Mouse (Mus musculus) embryonic facial prominence, embryonic 15.5 days (tissue): ENCODE measurements around the gene Mettl27. TPM values are rescaled to one million over a fixed set of nuclear protein-coding genes. Genes with fewer than 3 reads are reported as not detected.
"Not testable (repeated sequence)": the region's sequence is repeated elsewhere in the genome, so short reads cannot be mapped to it uniquely, and the experiment has no call there.

Experiments used
- ATAC-seq: fragments of 200-750 bp; cut with Nextera tagmentation; 2 replicates; pipeline ENCODE4 v1.8.0; 2017; ENCODE audit warnings: low read depth, moderate TSS enrichment; ENCODE audit not compliant: insufficient number of reproducible peaks, low FRiP score, low TSS enrichment
- H3K27ac ChIP-seq: fragments of 300-500 bp; sonication (generic); replicated peaks from 2 replicates; pipeline ENCODE4 v1.5.1; 2015; ENCODE audit warnings: mild to moderate bottlenecking, inconsistent platforms
- H3K27me3 ChIP-seq: fragments of 300-500 bp; sonication (generic); 2 replicates; pipeline ENCODE4 v1.6.1; 2015; ENCODE audit warnings: inconsistent platforms
- H3K36me3 ChIP-seq: fragments of 300-500 bp; sonication (generic); 2 replicates; pipeline ENCODE4 v1.6.1; 2015; ENCODE audit warnings: mild to moderate bottlenecking, inconsistent platforms
- H3K4me1 ChIP-seq: fragments of 300-500 bp; sonication (generic); 2 replicates; pipeline ENCODE4 v1.6.1; 2015; ENCODE audit warnings: inconsistent platforms
- H3K4me2 ChIP-seq: fragments of 300-500 bp; sonication (generic); replicated peaks from 2 replicates; pipeline ENCODE4 v1.6.1; 2015; ENCODE audit warnings: mild to moderate bottlenecking, inconsistent platforms
- H3K4me3 ChIP-seq: fragments of 300-500 bp; sonication (generic); replicated peaks from 2 replicates; pipeline ENCODE4 v1.5.1; 2015; ENCODE audit warnings: mild to moderate bottlenecking, inconsistent platforms
- H3K9ac ChIP-seq: fragments of 300-500 bp; sonication (generic); 2 replicates; pipeline ENCODE4 v1.6.1; 2015; ENCODE audit warnings: inconsistent platforms
- H3K9me3 ChIP-seq: fragments of 300-500 bp; sonication (generic); replicated peaks from 2 replicates; pipeline ENCODE4 v1.6.1; 2016; ENCODE audit warnings: inconsistent platforms
- WGBS: fragments of 180-500 bp; shearing (Covaris S2); methylation state at CpG from one replicate; pipeline ENCODE4 v1.1.7; 2015; 5-methylcytosine and 5-hydroxymethylcytosine counted together
- polyA plus RNA-seq: library from polyadenylated mRNA; unstranded; fragments of >200 nt; fragmentation: Nextera tagmentation; extraction: Ambion mirVana; gene quantifications from 2 replicates; pipeline ENCODE4 v1.2.1, GENCODE M21; 2015

Gene Mettl27
- polyA plus RNA-seq, 1 experiment from 2014 or later = 20.1 TPM

- Histone ChIP-seq H3K27me3 (no peaks in the 10 kb centered on the region), H3K27ac (no peak overlapping the region), H3K4me3 (no peak overlapping the region), H3K9me3 (0 out of 2 replicates have a peak, but pooled peaks cover 4% of the 10 kb centered on the region), H3K4me1 (no peaks in the 10 kb centered on the region), H3K9ac (no peak overlapping the region), H3K36me3 (no peaks in the 10 kb centered on the region), H3K4me2 (no peak overlapping the region)
- WGBS = 89% methylated on average over 8 of the region's 8 CpGs
- no peak for ATAC-seq
These were observed 11.1 kb upstream of the Mettl27 start for GRCm38 (mm10) chr5:134921106-134921505.

GRCm38 (mm10) chr5:134923141-134923540 is 9.0 kb upstream of the Mettl27 start:
- no peaks in the 10 kb centered on the region for H3K9me3 ChIP-seq
- ATAC-seq = no peak
- H3K4me3 ChIP-seq = no peak overlapping the region
- H3K36me3 ChIP-seq = no peaks in the 10 kb centered on the region
- no peak overlapping the region for H3K9ac ChIP-seq
- H3K27ac ChIP-seq = no peak overlapping the region
- 65% methylated on average over 6 of the region's 6 CpGs for WGBS
- H3K4me1 ChIP-seq = no peaks in the 10 kb centered on the region
- no peak overlapping the region for H3K4me2 ChIP-seq
- no peaks in the 10 kb centered on the region for H3K27me3 ChIP-seq

GRCm38 (mm10) chr5:134926726-134927125 is 5.4 kb upstream of the Mettl27 start:
- Histone ChIP-seq H3K9ac (no peak overlapping the region), H3K4me1 (no peaks in the 10 kb centered on the region), H3K27ac (no peak overlapping the region), H3K4me3 (no peak overlapping the region), H3K9me3 (no peaks in the 10 kb centered on the region), H3K4me2 (no peak overlapping the region), H3K27me3 (no peaks in the 10 kb centered on the region), H3K36me3 (no peaks in the 10 kb centered on the region)
- WGBS = 64% methylated on average over 4 of the region's 4 CpGs
- ATAC-seq = no peak

- H3K9me3 ChIP-seq = no peaks in the 10 kb centered on the region
- 81% methylated on average over 2 of the region's 2 CpGs for WGBS
- no peak for ATAC-seq
- no peak overlapping the region for H3K9ac ChIP-seq
- H3K4me3 ChIP-seq = no peak overlapping the region
- no peaks in the 10 kb centered on the region for H3K27me3 ChIP-seq
- no peaks in the 10 kb centered on the region for H3K36me3 ChIP-seq
- H3K27ac ChIP-seq = no peak overlapping the region
- no peak overlapping the region for H3K4me2 ChIP-seq
- peaks cover 10% of the 10 kb centered on the region; the same call in 1 of the 2 replicates for H3K4me1 ChIP-seq
These were observed 2.2 kb upstream of the Mettl27 start for GRCm38 (mm10) chr5:134929988-134930387.

- Histone ChIP-seq H3K9me3 (no peaks in the 10 kb centered on the region), H3K27ac (no peak overlapping the region), H3K4me3 (peak overlapping the region; percentile 71), H3K36me3 (no peaks in the 10 kb centered on the region), H3K4me2 (peak overlapping the region; percentile 94), H3K9ac (peak overlapping the region; percentile 77), H3K4me1 (peaks cover 17% of the 10 kb centered on the region; the same call in 1 of the 2 replicates), H3K27me3 (no peaks in the 10 kb centered on the region)
- WGBS = 45% methylated on average over 9 of the region's 9 CpGs
- no peak for ATAC-seq
These were observed 722 bp downstream of the Mettl27 start for GRCm38 (mm10) chr5:134932903-134933276.

GRCm38 (mm10) chr5:134933281-134933680 is 1.1 kb downstream of the Mettl27 start:
- H3K4me3 ChIP-seq = peak overlapping the region; percentile 71; the same call in 1 of the 2 replicates
- ATAC-seq = no peak
- WGBS = 87% methylated on average over 8 of the region's 8 CpGs

GRCm38 (mm10) chr5:134933686-134934085 is 1.5 kb downstream of the Mettl27 start:
- H3K9ac ChIP-seq, H3K36me3 ChIP-seq, H3K4me2 ChIP-seq, H3K4me3 ChIP-seq, H3K9me3 ChIP-seq, H3K27me3 ChIP-seq, ATAC-seq, H3K27ac ChIP-seq: not testable (repeated sequence)
- 84% methylated on average over 5 of the region's 5 CpGs for WGBS
- H3K4me1 ChIP-seq = peaks cover 17% of the 10 kb centered on the region; the same call in 1 of the 2 replicates

More at GRCm38 (mm10) chr5:134933281-134933680, 1.1 kb downstream of the Mettl27 start:
- no peak overlapping the region for H3K27ac ChIP-seq
- H3K36me3 ChIP-seq = no peaks in the 10 kb centered on the region
- H3K27me3 ChIP-seq = no peaks in the 10 kb centered on the region
- H3K9me3 ChIP-seq = no peaks in the 10 kb centered on the region
- no peak overlapping the region for H3K9ac ChIP-seq
- H3K4me2 ChIP-seq = peak overlapping the region; percentile 94; the same call in 1 of the 2 replicates
- peaks cover 17% of the 10 kb centered on the region; the same call in 1 of the 2 replicates for H3K4me1 ChIP-seq

- Histone ChIP-seq H3K27ac (no peak overlapping the region), H3K4me1 (peaks cover 17% of the 10 kb centered on the region; the same call in 1 of the 2 replicates), H3K4me3 (no peak overlapping the region), H3K9me3 (no peaks in the 10 kb centered on the region), H3K4me2 (no peak overlapping the region), H3K27me3 (no peaks in the 10 kb centered on the region), H3K36me3 (no peaks in the 10 kb centered on the region), H3K9ac (no peak overlapping the region)
- no peak for ATAC-seq
- WGBS = 83% methylated on average over 3 of the region's 3 CpGs
These were observed 2.5 kb downstream of the Mettl27 start for GRCm38 (mm10) chr5:134934666-134935065.

- 93% methylated on average over 6 of the region's 6 CpGs for WGBS
- no peaks in the 10 kb centered on the region for H3K27me3 ChIP-seq
- no peak for ATAC-seq
- H3K4me3 ChIP-seq = no peak overlapping the region
- no peak overlapping the region for H3K9ac ChIP-seq
- no peaks in the 10 kb centered on the region for H3K9me3 ChIP-seq
- H3K4me2 ChIP-seq = no peak overlapping the region
- H3K36me3 ChIP-seq = 0 out of 2 replicates have a peak, but pooled peaks cover 4% of the 10 kb centered on the region
- no peak overlapping the region for H3K27ac ChIP-seq
- H3K4me1 ChIP-seq = peaks cover 17% of the 10 kb centered on the region; the same call in 1 of the 2 replicates
These were observed 3.9 kb downstream of the Mettl27 start for GRCm38 (mm10) chr5:134936051-134936450.

GRCm38 (mm10) chr5:134936626-134937185 is 4.5 kb downstream of the Mettl27 start:
- peaks cover 18% of the 10 kb centered on the region; the same call in 1 of the 2 replicates for H3K4me1 ChIP-seq
- no peaks in the 10 kb centered on the region for H3K9me3 ChIP-seq
- WGBS = 80% methylated on average over 6 of the region's 6 CpGs
- 0 out of 2 replicates have a peak overlapping the region, but pooled peaks have one; percentile 11 for H3K27ac ChIP-seq
- no peak overlapping the region for H3K4me3 ChIP-seq
- no peak overlapping the region for H3K4me2 ChIP-seq
- no peaks in the 10 kb centered on the region for H3K27me3 ChIP-seq
- no peak for ATAC-seq
- 0 out of 2 replicates have a peak, but pooled peaks cover 4% of the 10 kb centered on the region for H3K36me3 ChIP-seq
- H3K9ac ChIP-seq = no peak overlapping the region

- H3K27ac ChIP-seq = no peak overlapping the region
- H3K36me3 ChIP-seq = 0 out of 2 replicates have a peak, but pooled peaks cover 4% of the 10 kb centered on the region
- ATAC-seq = no peak
- no peak overlapping the region for H3K4me2 ChIP-seq
- H3K9ac ChIP-seq = no peak overlapping the region
- no peak overlapping the region for H3K4me3 ChIP-seq
- H3K4me1 ChIP-seq = 0 out of 2 replicates have a peak, but pooled peaks cover 12% of the 10 kb centered on the region
- WGBS = 54% methylated on average over 3 of the region's 3 CpGs
- no peaks in the 10 kb centered on the region for H3K9me3 ChIP-seq
- H3K27me3 ChIP-seq = no peaks in the 10 kb centered on the region
These were observed 6.9 kb downstream of the Mettl27 start for GRCm38 (mm10) chr5:134939069-134939468.

- H3K27me3 ChIP-seq, H3K9ac ChIP-seq, H3K4me3 ChIP-seq, H3K4me2 ChIP-seq, H3K9me3 ChIP-seq, H3K36me3 ChIP-seq, ATAC-seq, H3K27ac ChIP-seq: not testable (repeated sequence)
- 0 out of 2 replicates have a peak, but pooled peaks cover 12% of the 10 kb centered on the region for H3K4me1 ChIP-seq
- WGBS = 85% methylated on average over 3 of the region's 7 CpGs
These were observed 7.4 kb downstream of the Mettl27 start for GRCm38 (mm10) chr5:134939554-134939953.
